Mouse (Mus musculus) C2C12 (cell line): ENCODE results near the gene Zfyve27.

Experiments
- CEBPB ChIP-seq: IDR thresholded peaks from one replicate; pipeline ENCODE4 v1.6.1; 2011; ENCODE audit warnings: low read depth, mild to moderate bottlenecking, control low read depth, moderate library complexity
- CTCF ChIP-seq: IDR thresholded peaks from one replicate; pipeline ENCODE4 v1.5.1; 2011; ENCODE audit not compliant: control insufficient read depth, insufficient read depth, insufficient read length
- FOSL1 ChIP-seq: IDR thresholded peaks from one replicate; pipeline ENCODE4 v1.8.0; 2011; ENCODE audit warnings: mild to moderate bottlenecking, low read length; ENCODE audit not compliant: poor library complexity, insufficient read depth, severe bottlenecking
- MAX ChIP-seq: IDR thresholded peaks from one replicate; pipeline ENCODE4 v1.6.1; 2011; ENCODE audit warnings: mild to moderate bottlenecking, control low read depth
- MYOD1 ChIP-seq: IDR thresholded peaks from one replicate; pipeline ENCODE4 v1.6.1; 2011; ENCODE audit warnings: low read depth; ENCODE audit not compliant: control insufficient read depth, insufficient read length
- MYOG ChIP-seq: IDR thresholded peaks from one replicate; pipeline ENCODE4 v1.6.1; 2011; ENCODE audit not compliant: control insufficient read depth, insufficient read length; ENCODE audit errors: extremely low read depth
- USF1 ChIP-seq: IDR thresholded peaks from one replicate; pipeline ENCODE4 v1.6.1; 2011; ENCODE audit warnings: low read depth, mild to moderate bottlenecking, control low read depth, moderate library complexity

DNA sequence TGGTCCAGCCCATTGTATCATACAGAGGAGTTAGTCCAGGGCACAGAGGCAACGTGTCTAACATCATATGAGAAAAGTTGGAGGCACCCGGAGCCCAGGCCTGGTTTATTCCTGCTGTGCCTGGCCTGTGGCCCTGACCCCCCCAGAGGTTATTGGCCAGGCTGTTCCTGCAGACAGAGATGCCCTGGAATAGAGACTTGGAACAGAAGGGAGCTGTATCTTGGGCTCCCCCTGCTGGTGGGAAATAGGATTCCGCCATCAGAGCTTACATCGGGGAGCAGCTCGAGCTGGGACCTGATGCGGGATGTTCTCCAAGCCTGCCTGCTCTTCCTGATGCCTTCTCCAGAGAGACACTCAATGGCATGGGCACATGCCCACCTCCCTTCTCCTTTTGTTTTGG lies 11.8 kb upstream of the Zfyve27 start:
- TF ChIP-seq CEBPB: no peak
- peak; percentile 57 for TF ChIP-seq CTCF
- TF ChIP-seq MAX: no peak
- no peak for TF ChIP-seq MYOD1
- TF ChIP-seq MYOG: no peak
- no peak for TF ChIP-seq FOSL1
- TF ChIP-seq USF1: no peak
